Mouse (Mus musculus) thymus, adult 2 months (tissue): ENCODE measurements around the gene Fam124a.

ENCODE experiments used
- CTCF ChIP-seq: fragments of 200-500 bp; IDR thresholded peaks from 2 replicates; pipeline ENCODE4 v1.5.1; 2012; ENCODE audit warnings: mild to moderate bottlenecking, control low read depth, low read length, moderate library complexity, borderline replicate concordance; ENCODE audit not compliant: control insufficient read depth, poor library complexity, insufficient read depth; ENCODE audit errors: extremely low read depth
- POLR2A ChIP-seq: fragments of 200-500 bp; IDR thresholded peaks from 2 replicates; pipeline ENCODE4 v1.6.1; 2012; ENCODE audit warnings: mild to moderate bottlenecking, low read length, control low read depth, moderate library complexity; ENCODE audit not compliant: control insufficient read depth, poor library complexity, insufficient read depth; ENCODE audit errors: extremely low read depth

DNA sequence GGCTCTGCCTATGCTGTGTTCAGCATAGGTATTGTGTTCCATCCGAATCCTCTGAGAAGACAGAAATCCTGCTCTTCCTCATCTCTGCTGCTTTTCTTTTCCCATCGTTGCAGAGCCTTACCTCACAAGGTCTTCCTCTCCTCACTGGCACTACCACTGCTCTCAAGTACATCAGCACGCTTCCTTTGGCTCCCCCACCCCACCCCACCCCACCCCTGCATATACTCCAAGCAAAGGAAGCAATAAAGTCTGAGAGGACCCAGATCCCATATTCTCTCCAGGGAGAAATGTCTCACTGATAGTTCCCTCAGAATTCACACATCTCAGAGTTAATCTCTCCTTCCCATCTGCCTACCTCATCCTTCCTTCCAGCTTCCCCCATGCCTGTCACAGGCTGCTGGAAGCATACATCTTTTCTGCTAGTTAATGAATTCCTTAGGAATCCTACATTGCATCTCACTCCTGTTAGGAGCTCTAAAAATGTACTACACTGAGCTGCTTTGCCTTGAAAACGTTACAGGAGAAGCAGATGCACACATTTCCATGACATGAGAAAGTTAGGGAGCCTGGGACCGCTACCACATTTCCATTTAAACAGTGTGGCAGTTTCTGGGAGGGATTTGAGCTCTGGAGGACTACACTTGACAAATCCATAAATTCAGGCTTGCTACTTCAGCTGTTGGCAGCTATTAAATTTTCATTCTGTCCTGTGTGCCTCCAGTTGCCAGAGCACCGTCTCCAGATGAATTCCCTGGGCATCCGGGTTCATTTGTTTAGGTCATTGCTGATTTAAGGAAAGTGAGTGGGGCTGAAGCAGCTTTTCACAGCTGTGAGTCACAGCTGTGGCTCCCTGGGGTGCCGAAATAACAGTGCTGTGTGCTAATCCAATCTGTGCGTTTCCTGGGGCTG, 82.2 kb downstream of the Fam124a start:
- no peak for TF ChIP-seq CTCF
- no peak for TF ChIP-seq POLR2A
